Mouse (Mus musculus): ENCODE measurements at regions not wholly inside any gene's neighbourhood (a gene's known extent, or its start where the extent isn't known, plus 50 kb on each side); places are given as distances from the start of the nearest gene placed in this dataset.

DNA sequence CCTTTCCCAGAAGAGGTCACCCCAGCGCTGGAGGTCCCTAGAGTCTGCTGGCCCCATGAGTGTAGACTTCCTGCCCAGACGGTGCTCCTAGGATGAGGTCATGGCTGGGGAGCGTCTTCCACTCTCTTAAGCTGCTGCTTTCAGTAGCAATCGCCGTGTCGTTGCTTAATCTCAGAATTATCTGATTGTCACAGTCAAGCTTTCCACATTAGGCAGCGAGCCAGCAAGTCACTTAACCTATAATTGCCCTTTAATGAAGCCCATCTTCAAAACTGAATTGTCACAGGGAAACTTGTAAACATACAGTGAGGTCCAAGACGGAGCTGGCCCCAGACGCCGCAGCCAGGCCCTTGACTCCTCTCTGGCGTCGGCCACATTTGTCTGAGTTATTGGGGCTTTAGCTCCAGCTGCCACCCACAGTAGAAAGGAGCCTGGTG is 220.2 kb upstream of the Tle3 start:
- H3K27me3 ChIP-seq (ENCODE audit: control insufficient read depth, insufficient read depth, low read length), result no peaks in the 10 kb centered on the region
- H3K4me2 ChIP-seq (ENCODE audit: low read depth, low read length), result no peak overlapping the region
- no peak for ATAC-seq (ENCODE audit: low read depth)
- H3K4me1 ChIP-seq (ENCODE audit: control insufficient read depth, insufficient read depth, low read length), result no peaks in the 10 kb centered on the region; the same call in 1 of the 2 replicates
- WGBS, result 60% methylated on average over 12 of the region's 12 CpGs
- H3K36me3 ChIP-seq (ENCODE audit: control insufficient read depth, insufficient read depth, low read length), result no peaks in the 10 kb centered on the region
- no peak overlapping the region for H3K4me3 ChIP-seq (ENCODE audit: low read depth, low read length)
- no peak overlapping the region for H3K27ac ChIP-seq (ENCODE audit: low read depth, low read length)
- H3K9me3 ChIP-seq (ENCODE audit: control insufficient read depth, low read length), result no peaks in the 10 kb centered on the region
- no peak overlapping the region for H3K9ac ChIP-seq (replicated peaks; ENCODE audit: low read depth, low read length)

DNA sequence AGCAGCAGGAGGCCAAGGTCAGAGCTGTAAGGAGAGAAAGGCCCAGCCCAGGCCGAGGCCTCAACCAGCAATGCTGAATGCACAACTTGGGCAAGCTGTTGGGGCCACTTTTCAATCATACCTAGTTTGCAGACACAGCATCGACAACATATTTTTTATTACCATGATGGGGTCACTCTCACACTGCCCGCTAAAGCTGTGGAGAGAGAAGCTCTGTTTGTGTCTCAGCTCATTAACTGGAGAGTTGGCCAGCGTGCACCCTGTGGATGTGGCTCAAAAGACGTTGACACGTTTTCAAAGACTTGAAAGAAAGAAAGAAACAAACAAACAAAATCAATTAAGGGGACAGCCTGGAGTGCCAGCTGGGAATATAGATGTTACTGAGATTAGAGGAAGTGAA is 217.4 kb upstream of the Tle3 start:
- Histone ChIP-seq H3K9me3 (ENCODE audit: control insufficient read depth, low read length) (no peaks in the 10 kb centered on the region), H3K4me2 (ENCODE audit: low read depth, low read length) (no peak overlapping the region), H3K4me3 (ENCODE audit: low read depth, low read length) (no peak overlapping the region), H3K27me3 (ENCODE audit: control insufficient read depth, insufficient read depth, low read length) (no peaks in the 10 kb centered on the region), H3K27ac (ENCODE audit: low read depth, low read length) (no peak overlapping the region), H3K9ac (replicated peaks; ENCODE audit: low read depth, low read length) (no peak overlapping the region), H3K36me3 (ENCODE audit: control insufficient read depth, insufficient read depth, low read length) (no peaks in the 10 kb centered on the region), H3K4me1 (ENCODE audit: control insufficient read depth, insufficient read depth, low read length) (no peaks in the 10 kb centered on the region; the same call in 1 of the 2 replicates)
- 21% methylated on average over 6 of the region's 6 CpGs for WGBS
- ATAC-seq (ENCODE audit: low read depth), result no peak

DNA sequence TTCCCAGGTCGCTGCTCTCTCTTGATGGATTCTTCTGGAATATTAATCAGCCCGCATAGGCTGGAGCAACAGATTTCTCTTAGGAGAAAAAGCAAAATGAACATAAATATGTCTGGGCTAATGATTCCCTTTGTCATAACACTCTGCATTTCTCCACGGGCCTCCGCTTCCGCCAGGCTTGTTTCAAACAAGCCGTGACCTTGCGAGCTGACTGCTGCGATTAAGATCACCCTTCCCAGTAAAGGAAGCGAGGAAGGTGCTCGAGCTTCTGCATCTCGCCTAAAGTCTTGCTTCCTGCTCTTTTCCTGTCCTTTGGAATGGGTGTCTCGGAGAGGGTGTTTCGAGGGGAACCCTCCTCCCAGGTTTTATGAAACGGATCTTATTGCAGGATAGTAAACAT is 216.3 kb upstream of the Tle3 start:
- no peaks in the 10 kb centered on the region for H3K27me3 ChIP-seq (ENCODE audit: control insufficient read depth, insufficient read depth, low read length)
- no peaks in the 10 kb centered on the region for H3K9me3 ChIP-seq (ENCODE audit: control insufficient read depth, low read length)
- H3K9ac ChIP-seq (replicated peaks; ENCODE audit: low read depth, low read length), result no peak overlapping the region
- H3K27ac ChIP-seq (ENCODE audit: low read depth, low read length), result no peak overlapping the region
- 43% methylated on average over 14 of the region's 14 CpGs for WGBS
- no peak overlapping the region for H3K4me2 ChIP-seq (ENCODE audit: low read depth, low read length)
- no peaks in the 10 kb centered on the region for H3K36me3 ChIP-seq (ENCODE audit: control insufficient read depth, insufficient read depth, low read length)
- H3K4me3 ChIP-seq (ENCODE audit: low read depth, low read length), result no peak overlapping the region
- H3K4me1 ChIP-seq (ENCODE audit: control insufficient read depth, insufficient read depth, low read length), result no peaks in the 10 kb centered on the region; the same call in 1 of the 2 replicates
- ATAC-seq (ENCODE audit: low read depth), result no peak

DNA sequence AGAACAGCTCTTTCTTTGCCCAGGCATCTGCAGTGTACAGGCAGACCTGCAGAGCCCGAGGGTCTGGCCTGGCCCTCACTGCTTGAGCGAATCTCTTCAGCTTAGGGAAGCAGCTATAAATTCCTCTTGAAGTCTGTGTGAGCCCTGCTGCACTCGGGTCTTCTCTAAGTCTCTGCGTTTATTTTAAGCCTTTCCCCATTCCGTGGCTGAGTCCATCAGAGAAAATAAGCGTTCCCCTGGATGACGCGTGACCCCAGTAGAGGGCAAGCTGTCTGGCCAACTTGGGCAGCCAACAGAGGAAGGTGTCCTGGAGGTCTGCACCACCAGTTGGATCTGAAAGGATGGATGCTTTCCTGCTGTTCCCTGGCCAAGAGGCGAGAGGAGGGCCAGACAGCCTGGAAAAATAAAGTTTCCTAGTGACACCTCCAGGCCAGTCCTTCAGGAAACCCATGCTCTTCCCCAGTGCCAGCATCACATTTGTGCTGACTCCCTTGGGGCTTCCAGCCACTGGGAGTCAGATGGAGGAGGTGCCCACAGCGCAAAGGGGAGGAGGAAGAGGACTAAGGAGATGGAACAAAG is 213.9 kb upstream of the Tle3 start:
- no peak overlapping the region for H3K9ac ChIP-seq (replicated peaks; ENCODE audit: low read depth, low read length)
- H3K4me3 ChIP-seq (ENCODE audit: low read depth, low read length), result no peak overlapping the region
- peaks cover 7% of the 10 kb centered on the region; the same call in 1 of the 2 replicates for H3K4me1 ChIP-seq (ENCODE audit: control insufficient read depth, insufficient read depth, low read length)
- no peaks in the 10 kb centered on the region for H3K36me3 ChIP-seq (ENCODE audit: control insufficient read depth, insufficient read depth, low read length)
- no peaks in the 10 kb centered on the region for H3K9me3 ChIP-seq (ENCODE audit: control insufficient read depth, low read length)
- H3K27ac ChIP-seq (ENCODE audit: low read depth, low read length), result no peak overlapping the region
- ATAC-seq (ENCODE audit: low read depth), result no peak
- no peak overlapping the region for H3K4me2 ChIP-seq (ENCODE audit: low read depth, low read length)
- 45% methylated on average over 10 of the region's 10 CpGs for WGBS
- H3K27me3 ChIP-seq (ENCODE audit: control insufficient read depth, insufficient read depth, low read length), result no peaks in the 10 kb centered on the region

DNA sequence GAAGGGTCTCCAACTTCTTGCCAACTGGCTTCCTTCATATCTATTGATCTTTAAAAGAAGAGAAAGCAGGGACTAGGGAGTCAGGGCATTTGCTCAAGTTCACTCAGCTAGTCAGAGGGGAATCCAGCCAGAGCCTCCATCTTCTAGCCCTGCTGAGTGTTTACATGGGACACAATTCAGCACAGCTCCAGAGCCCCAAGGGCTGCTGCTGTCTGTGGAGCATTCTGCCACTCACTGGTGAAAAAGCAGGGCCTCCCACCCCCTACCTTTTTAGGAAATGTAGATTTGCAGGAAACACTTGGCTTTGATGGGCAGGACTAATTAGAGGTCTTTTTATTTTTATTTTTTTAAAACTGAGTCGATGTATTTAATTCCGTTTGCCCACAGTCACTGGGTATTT is 213.0 kb upstream of the Tle3 start:
- no peak for ATAC-seq (ENCODE audit: low read depth)

DNA sequence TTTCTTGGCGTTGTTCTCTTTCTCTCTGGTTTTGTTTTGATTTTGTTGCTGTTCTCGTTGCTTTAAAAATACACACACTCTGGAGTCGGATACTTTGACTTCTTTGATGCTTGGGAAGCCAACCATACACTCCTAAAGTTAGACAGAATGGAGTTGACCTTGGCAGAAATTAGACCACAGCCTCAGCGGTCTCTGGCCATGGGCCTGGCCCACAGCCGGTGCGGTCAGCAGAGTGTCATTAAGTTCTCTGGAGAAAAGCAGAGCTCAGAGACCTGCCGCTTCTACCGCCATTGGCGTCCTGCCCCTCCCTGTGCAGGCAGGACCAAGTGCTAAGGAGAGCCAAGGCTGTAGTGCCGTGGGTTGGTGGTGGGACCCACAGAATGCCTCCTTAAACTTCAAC is 212.6 kb upstream of the Tle3 start:
- Histone ChIP-seq H3K9me3 (ENCODE audit: control insufficient read depth, low read length) (no peaks in the 10 kb centered on the region), H3K4me2 (ENCODE audit: low read depth, low read length) (no peak overlapping the region), H3K27me3 (ENCODE audit: control insufficient read depth, insufficient read depth, low read length) (no peaks in the 10 kb centered on the region), H3K9ac (replicated peaks; ENCODE audit: low read depth, low read length) (no peak overlapping the region), H3K4me3 (ENCODE audit: low read depth, low read length) (no peak overlapping the region), H3K27ac (ENCODE audit: low read depth, low read length) (no peak overlapping the region), H3K36me3 (ENCODE audit: control insufficient read depth, insufficient read depth, low read length) (no peaks in the 10 kb centered on the region), H3K4me1 (ENCODE audit: control insufficient read depth, insufficient read depth, low read length) (peaks cover 10% of the 10 kb centered on the region; the same call in 1 of the 2 replicates)
- no peak for ATAC-seq (ENCODE audit: low read depth)
- 69% methylated on average over 10 of the region's 10 CpGs for WGBS

More for the DNA sequence above, 213.0 kb upstream of the Tle3 start:
- H3K36me3 ChIP-seq (ENCODE audit: control insufficient read depth, insufficient read depth, low read length), result no peaks in the 10 kb centered on the region
- H3K9ac ChIP-seq (replicated peaks; ENCODE audit: low read depth, low read length), result no peak overlapping the region
- WGBS, result 86% methylated on average over 2 of the region's 2 CpGs
- no peak overlapping the region for H3K27ac ChIP-seq (ENCODE audit: low read depth, low read length)
- no peak overlapping the region for H3K4me2 ChIP-seq (ENCODE audit: low read depth, low read length)
- no peaks in the 10 kb centered on the region for H3K27me3 ChIP-seq (ENCODE audit: control insufficient read depth, insufficient read depth, low read length)
- H3K4me3 ChIP-seq (ENCODE audit: low read depth, low read length), result no peak overlapping the region
- no peaks in the 10 kb centered on the region for H3K9me3 ChIP-seq (ENCODE audit: control insufficient read depth, low read length)
- H3K4me1 ChIP-seq (ENCODE audit: control insufficient read depth, insufficient read depth, low read length), result peaks cover 10% of the 10 kb centered on the region; the same call in 1 of the 2 replicates

DNA sequence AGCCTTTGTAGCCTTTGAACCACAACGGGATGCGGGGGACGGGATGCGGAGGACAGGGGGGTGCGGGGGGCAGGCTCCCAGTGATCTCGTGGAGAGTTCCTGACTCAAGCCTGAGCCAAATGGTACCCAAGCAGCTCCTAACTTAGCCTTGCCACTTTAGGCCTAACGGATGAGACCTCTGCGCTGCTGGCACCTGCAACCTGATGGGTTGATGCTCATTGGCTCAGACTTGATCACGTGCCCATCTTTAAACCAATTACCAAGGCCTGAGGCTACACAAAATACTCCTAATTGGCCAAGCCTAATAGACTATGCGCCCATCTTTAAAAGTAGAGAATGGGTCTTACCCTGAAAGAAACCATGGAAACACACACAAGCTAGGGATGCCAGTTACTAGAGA is 209.3 kb upstream of the Tle3 start:
- Histone ChIP-seq H3K9me3 (ENCODE audit: control insufficient read depth, low read length) (no peaks in the 10 kb centered on the region), H3K27me3 (ENCODE audit: control insufficient read depth, insufficient read depth, low read length) (no peaks in the 10 kb centered on the region), H3K4me2 (ENCODE audit: low read depth, low read length) (no peak overlapping the region), H3K27ac (ENCODE audit: low read depth, low read length) (no peak overlapping the region), H3K9ac (replicated peaks; ENCODE audit: low read depth, low read length) (no peak overlapping the region), H3K4me1 (ENCODE audit: control insufficient read depth, insufficient read depth, low read length) (peaks cover 10% of the 10 kb centered on the region; the same call in 1 of the 2 replicates), H3K4me3 (ENCODE audit: low read depth, low read length) (no peak overlapping the region), H3K36me3 (ENCODE audit: control insufficient read depth, insufficient read depth, low read length) (no peaks in the 10 kb centered on the region)
- WGBS, result 87% methylated on average over 10 of the region's 10 CpGs
- no peak for ATAC-seq (ENCODE audit: low read depth)

DNA sequence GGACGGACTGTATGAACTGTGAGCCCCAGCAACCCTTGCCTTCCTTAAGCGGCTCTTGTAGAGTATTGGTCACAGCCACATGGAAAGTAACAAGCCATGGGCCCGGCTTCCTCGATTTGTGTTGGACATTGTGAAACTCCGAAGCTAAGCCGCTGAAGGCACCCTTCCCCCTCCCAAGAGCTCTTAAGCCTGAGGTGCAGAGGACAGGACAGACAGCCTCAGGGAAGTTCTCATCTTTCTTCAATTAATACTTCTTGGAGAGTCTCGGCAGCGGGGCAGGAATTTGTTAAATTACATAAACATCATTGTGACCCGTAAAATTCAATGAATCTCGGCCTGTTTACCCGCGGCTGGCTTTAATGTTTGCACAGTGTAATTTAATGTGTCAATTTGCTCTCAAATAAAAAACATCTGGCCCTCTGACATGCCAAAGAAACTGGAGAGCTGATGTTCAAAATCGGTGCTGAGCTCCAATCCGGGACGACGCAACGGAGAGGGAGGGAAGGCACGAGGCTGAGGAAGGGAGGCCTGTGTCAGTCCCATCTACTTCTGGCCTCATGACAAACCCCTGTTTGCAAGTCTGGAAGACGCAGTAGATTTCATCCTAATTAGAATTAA is 208.4 kb upstream of the Tle3 start:
- no peak for ATAC-seq (ENCODE audit: low read depth)
- Histone ChIP-seq H3K27ac (ENCODE audit: low read depth, low read length) (no peak overlapping the region), H3K9ac (replicated peaks; ENCODE audit: low read depth, low read length) (no peak overlapping the region), H3K27me3 (ENCODE audit: control insufficient read depth, insufficient read depth, low read length) (no peaks in the 10 kb centered on the region), H3K36me3 (ENCODE audit: control insufficient read depth, insufficient read depth, low read length) (no peaks in the 10 kb centered on the region), H3K4me3 (ENCODE audit: low read depth, low read length) (no peak overlapping the region), H3K9me3 (ENCODE audit: control insufficient read depth, low read length) (no peaks in the 10 kb centered on the region), H3K4me2 (ENCODE audit: low read depth, low read length) (no peak overlapping the region), H3K4me1 (ENCODE audit: control insufficient read depth, insufficient read depth, low read length) (peaks cover 10% of the 10 kb centered on the region; the same call in 1 of the 2 replicates)
- 70% methylated on average over 19 of the region's 19 CpGs for WGBS

DNA sequence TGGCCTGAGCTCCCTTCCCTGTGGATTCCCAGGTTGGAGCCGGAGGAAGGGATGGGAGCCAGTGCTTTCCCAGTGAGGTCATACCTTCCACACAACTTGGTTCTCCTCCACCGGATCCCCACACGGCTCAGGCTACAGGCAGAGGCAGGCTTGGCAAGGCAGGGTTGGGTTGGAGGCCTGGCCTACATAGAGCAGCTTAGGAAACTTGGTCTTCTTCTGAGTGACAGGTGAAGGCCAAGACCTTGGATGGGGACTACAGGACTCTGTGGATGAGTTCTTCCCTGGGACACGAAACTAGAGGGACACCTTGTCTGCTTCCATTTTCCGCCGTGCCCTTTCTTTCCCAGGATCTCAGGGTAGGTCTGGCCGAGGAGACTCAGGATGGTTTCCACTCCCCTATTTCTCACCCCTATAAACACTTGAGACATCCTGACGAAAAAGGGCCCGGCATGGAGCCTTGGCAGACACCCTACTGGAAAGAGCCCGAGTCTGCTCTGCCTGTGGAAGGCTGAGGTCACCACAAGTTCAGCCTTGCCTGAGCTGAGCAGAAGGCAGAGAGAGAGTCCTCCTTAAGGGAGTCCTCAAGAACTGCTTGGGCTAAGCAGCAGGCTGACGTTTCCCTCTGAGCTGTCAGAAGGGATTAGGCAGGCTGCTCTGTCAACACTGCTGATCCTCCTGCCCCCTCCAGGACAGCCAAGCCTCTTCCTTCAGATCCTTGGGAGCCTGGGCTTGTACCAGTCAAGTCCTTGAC is 207.5 kb upstream of the Tle3 start:
- ATAC-seq (ENCODE audit: low read depth), result no peak
- H3K36me3 ChIP-seq (ENCODE audit: control insufficient read depth, insufficient read depth, low read length), result no peaks in the 10 kb centered on the region
- 65% methylated on average over 11 of the region's 11 CpGs for WGBS

More for the DNA sequence above, 207.5 kb upstream of the Tle3 start:
- Histone ChIP-seq H3K27me3 (ENCODE audit: control insufficient read depth, insufficient read depth, low read length) (no peaks in the 10 kb centered on the region), H3K4me3 (ENCODE audit: low read depth, low read length) (no peak overlapping the region), H3K4me1 (ENCODE audit: control insufficient read depth, insufficient read depth, low read length) (peaks cover 10% of the 10 kb centered on the region; the same call in 1 of the 2 replicates), H3K9me3 (ENCODE audit: control insufficient read depth, low read length) (no peaks in the 10 kb centered on the region), H3K4me2 (ENCODE audit: low read depth, low read length) (no peak overlapping the region), H3K9ac (replicated peaks; ENCODE audit: low read depth, low read length) (no peak overlapping the region), H3K27ac (ENCODE audit: low read depth, low read length) (no peak overlapping the region)

All from neural tube, embryonic 14.5 days (tissue).